Mouse (Mus musculus) heart, adult 2 months (tissue): Measurements from ENCODE around the gene Ubash3b.

ENCODE experiments used
- CTCF ChIP-seq: fragments of 200-600 bp; IDR thresholded peaks from 2 replicates; pipeline ENCODE4 v1.8.1; 2022; ENCODE audit warnings: antibody characterized with exemption, mild to moderate bottlenecking, moderate library complexity
- POLR2A ChIP-seq: fragments of 200-500 bp; IDR thresholded peaks from 2 replicates; pipeline ENCODE4 v1.6.1; 2011; ENCODE audit warnings: mild to moderate bottlenecking, low read depth, low read length, control low read depth; ENCODE audit not compliant: insufficient read depth

GRCm38 (mm10) chr9:41147203-41147842 is 14.2 kb downstream of the Ubash3b start:
- TF ChIP-seq CTCF (no peak), POLR2A (no peak)
